Mouse (Mus musculus) liver, embryonic 14.5 days (tissue): ENCODE measurements at regions not wholly inside any gene's neighbourhood (a gene's known extent, or its start where the extent isn't known, plus 50 kb on each side); places are given as distances from the start of the nearest gene placed in this dataset.

Experiments
- ATAC-seq: fragments of 200-750 bp; cut with Nextera tagmentation; 2 replicates; pipeline ENCODE4 v1.8.0; 2017; ENCODE audit warnings: moderate number of reproducible peaks, mild to moderate bottlenecking, moderate library complexity; ENCODE audit not compliant: insufficient read depth
- DNase-seq, 3 experiments: peaks; one replicate each; pipeline ENCODE4 v3.0.0-alpha.2; 2012 to 2013; ENCODE audit warnings: low read depth in 3 of 3, low spot score in 3 of 3
- H3K27ac ChIP-seq: fragments of 300-500 bp; sonication (generic); 2 replicates; pipeline ENCODE4 v1.5.1; 2014; ENCODE audit warnings: moderate library complexity, mild to moderate bottlenecking, control low read depth, inconsistent platforms
- H3K27me3 ChIP-seq: fragments of 300-500 bp; sonication (generic); 2 replicates; pipeline ENCODE4 v1.6.1; 2014; ENCODE audit warnings: mild to moderate bottlenecking, low read length, moderate library complexity; ENCODE audit not compliant: control insufficient read depth, insufficient read depth
- H3K36me3 ChIP-seq: fragments of 300-500 bp; sonication (generic); replicated peaks from 2 replicates; pipeline ENCODE4 v1.6.1; 2014; ENCODE audit warnings: low read depth; ENCODE audit not compliant: control insufficient read depth, insufficient read depth
- H3K4me1 ChIP-seq, 2 experiments: fragments of 200-500 bp in 1 of 2; fragments of 300-500 bp in 1 of 2; sonication (generic) in 1 of 2; replicated peaks; 2 replicates each; pipeline ENCODE4 v1.6.1; 2012 to 2014; ENCODE audit warnings: antibody characterized with exemption in 1 of 2, inconsistent platforms in 1 of 2, low read length in 1 of 2; ENCODE audit not compliant: control insufficient read depth in 2 of 2, insufficient read depth in 2 of 2
- H3K4me2 ChIP-seq: fragments of 300-500 bp; sonication (generic); 2 replicates; pipeline ENCODE4 v1.6.1; 2014; ENCODE audit warnings: low read depth, mild to moderate bottlenecking, control low read depth, moderate library complexity
- H3K4me3 ChIP-seq, 2 experiments: fragments of 200-500 bp in 1 of 2; fragments of 300-500 bp in 1 of 2; sonication (generic) in 1 of 2; 2 replicates each; pipeline ENCODE4 v1.5.1; 2012 to 2014; ENCODE audit warnings: low read depth in 2 of 2, low read length in 2 of 2, mild to moderate bottlenecking in 2 of 2, control low read depth in 1 of 2, inconsistent platforms in 1 of 2, moderate library complexity in 1 of 2; ENCODE audit not compliant: insufficient read depth in 1 of 2
- H3K9ac ChIP-seq: fragments of 300-500 bp; sonication (generic); replicated peaks from 2 replicates; pipeline ENCODE4 v1.6.1; 2014; ENCODE audit warnings: mild to moderate bottlenecking, control low read depth, moderate library complexity
- H3K9me3 ChIP-seq: fragments of 300-500 bp; sonication (generic); 2 replicates; pipeline ENCODE4 v1.6.1; 2016; ENCODE audit warnings: low read length, mixed read lengths; ENCODE audit not compliant: control insufficient read depth
- CTCF ChIP-seq: IDR thresholded peaks from 2 replicates; pipeline ENCODE4 v1.5.1; 2016; ENCODE audit warnings: antibody characterized with exemption, low read depth, control low read depth
- EP300 ChIP-seq: IDR thresholded peaks from 2 replicates; pipeline ENCODE4 v1.6.1; 2016; ENCODE audit warnings: antibody characterized with exemption, low read depth
- whole genome bisulfite sequencing: fragments of 180-500 bp; shearing (Covaris S2); extraction: QIAGEN DNeasy Blood & Tissue Kit; methylation state at CpG from one replicate; pipeline ENCODE4 v1.1.7; 2014; ENCODE audit not compliant: insufficient replicate concordance; 5-methylcytosine and 5-hydroxymethylcytosine counted together

DNA sequence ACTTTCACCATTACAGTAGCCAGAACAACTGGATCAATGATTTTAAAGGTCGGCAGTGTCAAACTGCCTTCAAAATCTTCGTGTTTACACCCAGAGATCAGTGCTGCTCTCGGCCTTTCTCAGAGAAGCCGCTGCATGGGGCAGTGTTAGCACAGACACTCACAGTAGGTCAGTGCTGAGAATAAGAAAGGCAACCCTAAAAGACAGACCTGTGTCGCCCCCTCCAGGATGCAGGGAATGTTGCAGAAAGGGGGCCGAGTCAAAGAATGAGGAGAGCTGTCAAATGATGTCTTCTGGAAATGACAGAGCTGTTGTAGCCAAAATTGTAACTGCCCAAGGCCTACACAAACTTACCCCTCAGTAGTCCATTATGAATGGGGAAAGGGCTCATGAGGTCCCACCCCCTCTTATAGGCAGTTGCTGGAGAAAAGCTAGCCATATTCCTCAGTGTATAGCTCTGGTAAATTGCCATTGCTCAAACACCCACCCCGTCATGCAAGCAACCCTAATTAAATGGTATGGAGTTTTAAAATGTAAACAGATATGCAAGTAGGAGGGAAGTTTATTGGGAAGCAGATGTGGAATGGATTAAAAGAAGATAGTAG lies 98.8 kb downstream of the S1pr1 start:
- H3K9me3 ChIP-seq, result no peaks in the 10 kb centered on the region
- no peak for ATAC-seq
- no peaks in the 10 kb centered on the region for H3K27me3 ChIP-seq
- no peak overlapping the region for H3K4me2 ChIP-seq
- H3K4me3 ChIP-seq, result no peak overlapping the region
- DNase-seq, result no peak
- WGBS, result 23% methylated on average over 7 of the region's 7 CpGs
- no peak overlapping the region for H3K9ac ChIP-seq
- no peaks in the 10 kb centered on the region for H3K4me1 ChIP-seq
- H3K27ac ChIP-seq, result no peak overlapping the region
- H3K36me3 ChIP-seq, result no peaks in the 10 kb centered on the region
- TF ChIP-seq CTCF (peak; percentile 59), EP300 (no peak)

GRCm38 (mm10) chr3:115612859-115613258 lies 102.0 kb downstream of the S1pr1 start:
- DNase-seq (no peak), ATAC-seq (no peak)
- H3K9me3 ChIP-seq, result no peaks in the 10 kb centered on the region
- no peak overlapping the region for H3K27ac ChIP-seq
- no peak overlapping the region for H3K9ac ChIP-seq
- no peaks in the 10 kb centered on the region for H3K36me3 ChIP-seq
- H3K4me1 ChIP-seq, result no peaks in the 10 kb centered on the region
- no peaks in the 10 kb centered on the region for H3K27me3 ChIP-seq
- no peak for TF ChIP-seq CTCF
- TF ChIP-seq EP300, result no peak
- no peak overlapping the region for H3K4me3 ChIP-seq
- WGBS, result 74% methylated on average over 6 of the region's 6 CpGs
- H3K4me2 ChIP-seq, result no peak overlapping the region

- no peaks in the 10 kb centered on the region for H3K36me3 ChIP-seq
- no peak overlapping the region for H3K27ac ChIP-seq
- H3K4me2 ChIP-seq, result no peak overlapping the region
- H3K4me3 ChIP-seq, result no peak overlapping the region
- H3K9ac ChIP-seq, result no peak overlapping the region
- no peaks in the 10 kb centered on the region for H3K9me3 ChIP-seq
- no peak for ATAC-seq
- H3K27me3 ChIP-seq, result no peaks in the 10 kb centered on the region
- no peaks in the 10 kb centered on the region for H3K4me1 ChIP-seq
- DNase-seq, result no peak
- WGBS, result 63% methylated on average over 5 of the region's 5 CpGs
- TF ChIP-seq EP300, result no peak
- TF ChIP-seq CTCF, result no peak
These were observed 106.8 kb downstream of the S1pr1 start for GRCm38 (mm10) chr3:115608087-115608486.

- no peak overlapping the region for H3K9ac ChIP-seq
- H3K4me2 ChIP-seq, result no peak overlapping the region
- H3K36me3 ChIP-seq, result no peaks in the 10 kb centered on the region
- H3K9me3 ChIP-seq, result no peaks in the 10 kb centered on the region
- 54% methylated on average over 5 of the region's 5 CpGs for WGBS
- H3K27me3 ChIP-seq, result no peaks in the 10 kb centered on the region
- no peak for DNase-seq
- H3K27ac ChIP-seq, result no peak overlapping the region
- ATAC-seq, result no peak
- TF ChIP-seq CTCF, result no peak
- TF ChIP-seq EP300, result no peak
- H3K4me3 ChIP-seq, result no peak overlapping the region
- no peaks in the 10 kb centered on the region for H3K4me1 ChIP-seq
These were observed 110.1 kb downstream of the S1pr1 start for GRCm38 (mm10) chr3:115604734-115605279.

DNA sequence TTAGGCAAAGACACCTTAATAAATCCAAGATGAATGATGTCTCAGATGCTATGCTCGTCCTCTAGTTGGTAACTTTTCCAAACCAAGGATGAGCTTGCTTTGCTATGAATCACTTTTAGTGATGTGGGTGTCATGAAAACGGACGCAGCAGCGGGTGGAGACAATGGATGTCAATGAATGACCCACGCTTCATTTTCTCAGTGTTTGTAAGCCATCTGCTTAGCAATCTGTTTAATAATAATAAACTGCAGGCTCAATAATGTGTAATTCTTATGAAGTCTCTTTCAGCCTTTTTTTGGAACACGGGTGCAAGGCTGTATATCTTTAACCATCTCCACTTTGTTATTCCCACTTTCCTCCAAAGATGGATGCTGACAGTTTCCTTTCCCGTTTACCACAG lies 110.6 kb downstream of the S1pr1 start:
- Histone ChIP-seq H3K4me3 (no peak overlapping the region), H3K9ac (no peak overlapping the region), H3K4me2 (no peak overlapping the region), H3K27ac (no peak overlapping the region), H3K36me3 (no peaks in the 10 kb centered on the region), H3K4me1 (no peaks in the 10 kb centered on the region), H3K27me3 (no peaks in the 10 kb centered on the region), H3K9me3 (no peaks in the 10 kb centered on the region)
- ATAC-seq, result no peak
- DNase-seq, result no peak
- WGBS, result 61% methylated on average over 7 of the region's 7 CpGs
- TF ChIP-seq EP300, result no peak
- TF ChIP-seq CTCF, result no peak
